Mouse (Mus musculus): ENCODE data around the gene Gnptg.

DNA sequence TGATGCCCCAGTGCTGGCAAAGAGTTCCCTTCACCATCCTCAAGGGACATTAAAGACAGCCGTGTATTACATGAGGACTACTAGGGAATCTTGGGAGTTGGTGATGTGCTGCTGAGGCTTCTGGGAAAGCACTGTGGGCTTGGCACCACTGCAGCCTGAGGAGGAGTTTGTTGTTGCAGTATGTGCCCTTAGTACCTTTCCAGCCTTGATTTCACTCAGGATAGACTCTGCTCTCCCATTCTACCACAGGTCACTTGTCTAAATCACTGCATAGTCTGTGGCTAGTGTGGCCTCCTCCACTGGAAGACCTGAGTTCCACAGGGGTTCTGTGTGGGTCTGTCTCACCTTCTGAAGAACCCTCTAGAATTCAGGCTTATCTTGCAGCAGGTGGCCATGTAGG is 19.2 kb downstream of the Gnptg start:
- TF ChIP-seq CTCF (IDR thresholded peaks at IDR 0.05; ENCODE audit: extremely low read depth, insufficient read depth, insufficient read length, insufficient replicate concordance) (no peak), POLR2A (IDR thresholded peaks at IDR 0.05; ENCODE audit: low read depth, low read length) (no peak)
